Mouse (Mus musculus) adrenal gland, adult 8-10 months (tissue): ENCODE data around the gene Zfp787. TPM values are rescaled to one million over a fixed set of nuclear protein-coding genes. Genes with fewer than 3 reads are reported as not detected.
"Not testable (repeated sequence)": the region's sequence is repeated elsewhere in the genome, so short reads cannot be mapped to it uniquely, and the experiment has no call there.

Experiments used
- DNase-seq: peaks from one replicate; pipeline ENCODE4 v3.0.0; 2022
- total RNA-seq, 4 experiments: library from RNA; stranded (reverse); gene quantifications; 2 replicates each; pipeline ENCODE4 v1.2.4; 2022

Zfp787 gene
- 10 to 100 TPM; 42.8 to 60.3 (median 58.4) TPM for total RNA-seq

- DNase-seq, result peak; percentile 97
These were observed at the start of gene Zfp787 for GRCm38 (mm10) chr7:6155901-6156411. Gene Zfp787, minus strand, starts transcription at chr7:6155997.

DNA sequence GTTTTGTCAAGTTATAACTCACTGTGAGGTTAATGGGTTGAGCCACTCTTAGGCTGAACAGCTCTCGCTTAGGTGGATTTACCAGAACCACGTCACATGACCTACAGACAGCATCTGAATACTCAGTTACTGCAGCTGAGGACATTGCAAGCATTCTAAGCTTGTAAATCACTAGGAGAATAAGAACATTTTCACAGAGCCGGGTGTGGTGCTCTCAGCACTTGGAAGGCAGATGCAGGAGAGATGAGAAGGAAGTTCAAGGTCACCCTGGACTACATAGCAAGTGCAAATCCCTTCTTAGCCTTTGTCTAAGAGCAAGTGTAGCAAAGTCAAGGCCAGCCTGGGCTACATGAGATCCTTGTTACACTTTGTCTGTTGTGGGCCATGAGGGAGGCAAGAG is 48.4 kb upstream of the Zfp787 start:
- no peak for DNase-seq

- no peak for DNase-seq
These were observed 41.0 kb upstream of the Zfp787 start, which contains the start of gene Galp for GRCm38 (mm10) chr7:6196790-6197189. Gene Galp, plus strand, starts transcription at chr7:6197090.

DNA sequence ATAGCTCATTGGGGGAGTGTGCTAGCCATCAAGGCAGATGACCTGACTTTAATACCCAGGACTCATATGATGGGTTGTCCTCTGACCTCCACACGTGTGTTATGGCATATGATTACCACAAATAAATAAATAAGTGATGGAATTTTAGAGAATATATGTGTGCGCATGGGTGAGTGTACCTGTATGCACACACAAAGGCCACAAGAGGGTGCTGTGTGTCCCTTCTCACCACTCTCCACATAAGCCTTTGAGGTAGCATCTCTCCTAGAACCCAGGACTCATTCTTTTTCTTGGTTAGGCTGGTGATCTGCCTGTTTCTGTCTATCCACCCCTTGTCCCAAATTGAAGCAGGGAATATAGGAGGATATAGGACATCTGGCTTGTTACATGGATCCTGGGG is 40.0 kb upstream of the Zfp787 start:
- no peak for DNase-seq

- no peak for DNase-seq
These were observed 38.3 kb upstream of the Zfp787 start for GRCm38 (mm10) chr7:6194129-6194528.

GRCm38 (mm10) chr7:6191376-6191775 is 35.6 kb upstream of the Zfp787 start:
- peak; percentile 43 for DNase-seq

- DNase-seq, result no peak
These were observed 33.7 kb upstream of the Zfp787 start for GRCm38 (mm10) chr7:6189542-6189941.

- no peak for DNase-seq
These were observed 31.0 kb upstream of the Zfp787 start for GRCm38 (mm10) chr7:6186756-6187155.

DNA sequence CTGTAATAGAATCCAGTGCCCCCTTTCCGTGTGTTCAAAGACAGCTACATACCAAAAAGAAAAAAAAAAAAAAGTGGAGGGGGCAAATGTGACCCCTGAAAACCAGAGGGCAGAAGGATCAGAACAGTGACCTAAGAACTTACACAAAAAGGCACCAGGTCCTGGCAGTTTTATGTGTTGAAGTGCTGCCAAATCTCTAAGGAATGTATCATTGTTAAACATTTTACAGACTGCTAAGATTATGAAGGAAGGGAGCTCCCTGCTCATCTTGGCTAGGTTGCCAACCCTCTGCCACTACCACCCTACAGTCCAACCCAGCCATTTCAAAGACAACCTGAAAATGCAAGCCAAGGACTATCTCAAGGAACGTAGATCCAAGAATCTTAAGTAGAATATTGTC is 30.4 kb upstream of the Zfp787 start:
- no peak for DNase-seq

DNA sequence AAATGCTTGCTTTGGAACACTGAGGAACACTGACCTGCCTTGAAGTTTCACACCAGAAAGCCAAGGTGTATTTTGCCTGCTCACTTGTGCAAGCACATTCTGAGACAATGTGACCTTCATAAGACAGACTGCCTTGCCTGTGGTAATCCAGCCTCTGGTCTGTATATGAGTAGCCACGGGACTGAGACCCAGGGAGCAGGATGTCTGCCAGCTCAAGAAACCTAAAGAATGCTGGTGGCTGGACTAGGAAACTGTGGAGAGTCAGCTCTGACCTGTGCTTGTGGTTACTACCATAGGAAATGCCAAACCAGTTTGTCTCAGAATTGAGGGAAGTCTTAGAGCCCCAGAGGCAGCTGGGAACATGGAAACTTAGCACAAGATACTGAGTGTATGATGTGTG is 29.6 kb upstream of the Zfp787 start:
- DNase-seq, result no peak

GRCm38 (mm10) chr7:6184521-6184920 is 28.7 kb upstream of the Zfp787 start:
- no peak for DNase-seq

DNA sequence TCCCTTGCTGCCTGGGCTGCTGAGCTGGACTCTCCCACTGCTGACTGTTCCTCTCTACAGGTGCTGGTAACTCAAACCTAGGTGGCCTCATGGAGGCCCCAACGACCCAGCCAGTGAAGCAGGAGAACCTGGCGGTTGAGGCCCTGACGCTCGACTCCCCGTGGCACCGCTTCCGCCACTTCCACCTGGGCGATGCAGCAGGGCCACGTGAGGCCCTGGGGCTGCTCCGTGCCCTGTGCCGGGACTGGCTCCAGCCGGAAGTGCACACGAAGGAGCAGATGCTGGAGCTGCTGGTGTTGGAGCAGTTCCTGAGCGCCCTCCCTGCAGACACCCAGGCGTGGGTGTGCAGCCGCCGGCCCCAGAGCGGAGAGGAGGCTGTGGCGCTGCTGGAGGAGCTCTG is 28.0 kb upstream of the Zfp787 start:
- no peak for DNase-seq

DNA sequence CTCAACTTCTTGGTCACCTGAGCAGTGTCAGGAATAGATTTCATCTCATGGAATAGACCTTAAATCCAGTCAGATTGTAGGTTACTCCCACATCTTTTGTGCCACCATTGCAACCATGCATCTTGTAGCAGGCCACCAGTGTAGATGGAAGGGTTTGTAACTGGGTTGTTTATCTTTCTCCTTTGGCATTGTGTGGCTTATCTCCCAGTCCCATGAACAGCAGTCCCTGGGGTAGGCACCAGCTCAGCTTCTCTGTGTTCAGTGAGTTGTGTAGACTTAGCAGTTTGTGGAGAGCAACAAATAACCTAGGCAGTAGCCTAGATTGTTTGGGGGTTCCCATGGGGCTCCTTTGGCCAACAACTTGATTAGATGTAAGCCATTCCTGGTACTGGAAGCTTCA is 27.1 kb upstream of the Zfp787 start:
- no peak for DNase-seq

DNA sequence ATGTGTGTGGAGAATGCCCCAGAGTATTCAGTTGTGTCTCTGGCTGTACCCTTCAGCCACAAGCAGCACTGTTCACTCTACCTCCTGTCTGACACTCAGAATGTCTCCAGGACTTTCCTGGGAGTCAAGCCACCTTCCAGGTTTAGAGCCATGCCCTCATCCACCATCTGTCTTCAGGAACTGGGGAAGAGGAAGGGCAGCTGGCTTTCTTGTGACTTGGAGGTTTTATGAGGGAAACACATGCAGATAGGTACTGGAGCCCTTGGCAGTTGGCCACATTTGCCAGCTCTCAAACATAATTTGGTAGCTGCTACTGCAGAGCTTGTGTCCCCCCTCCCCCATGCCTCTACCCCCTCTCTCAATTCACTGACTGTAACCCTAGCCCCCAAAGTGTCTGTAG is 23.2 kb upstream of the Zfp787 start:
- no peak for DNase-seq

DNA sequence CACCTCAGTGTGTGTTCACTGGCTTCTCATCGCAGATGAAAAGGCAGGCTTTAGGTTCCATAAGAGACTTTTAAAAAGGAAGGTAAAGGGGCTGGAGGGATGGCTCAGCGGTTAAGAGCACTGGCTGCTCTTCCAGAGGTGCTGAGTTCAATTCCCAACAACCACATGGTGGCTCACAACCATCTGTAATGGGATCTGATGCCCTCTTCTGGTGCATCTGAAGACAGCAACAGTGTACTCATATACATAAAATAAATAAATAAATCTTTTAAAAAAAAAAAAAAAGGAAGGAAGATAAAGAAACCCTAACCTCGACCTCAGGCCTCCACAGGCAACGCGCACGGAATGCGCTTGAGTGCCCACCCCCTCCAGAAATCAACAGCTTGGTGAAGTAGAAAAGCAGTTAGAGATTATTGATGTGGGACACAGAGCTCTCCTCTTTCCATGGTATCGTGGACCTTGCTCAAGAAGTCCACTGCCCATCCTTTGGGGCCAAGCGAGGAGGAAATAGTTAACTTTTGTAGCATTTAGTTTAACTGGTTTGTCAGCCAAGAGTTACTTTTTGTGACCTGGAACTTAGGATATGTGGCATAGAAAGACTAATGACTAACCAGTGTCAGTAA is 18.7 kb upstream of the Zfp787 start:
- DNase-seq, result not testable (repeated sequence)

- DNase-seq, result no peak
These were observed 18.1 kb upstream of the Zfp787 start for GRCm38 (mm10) chr7:6173872-6174271.

DNA sequence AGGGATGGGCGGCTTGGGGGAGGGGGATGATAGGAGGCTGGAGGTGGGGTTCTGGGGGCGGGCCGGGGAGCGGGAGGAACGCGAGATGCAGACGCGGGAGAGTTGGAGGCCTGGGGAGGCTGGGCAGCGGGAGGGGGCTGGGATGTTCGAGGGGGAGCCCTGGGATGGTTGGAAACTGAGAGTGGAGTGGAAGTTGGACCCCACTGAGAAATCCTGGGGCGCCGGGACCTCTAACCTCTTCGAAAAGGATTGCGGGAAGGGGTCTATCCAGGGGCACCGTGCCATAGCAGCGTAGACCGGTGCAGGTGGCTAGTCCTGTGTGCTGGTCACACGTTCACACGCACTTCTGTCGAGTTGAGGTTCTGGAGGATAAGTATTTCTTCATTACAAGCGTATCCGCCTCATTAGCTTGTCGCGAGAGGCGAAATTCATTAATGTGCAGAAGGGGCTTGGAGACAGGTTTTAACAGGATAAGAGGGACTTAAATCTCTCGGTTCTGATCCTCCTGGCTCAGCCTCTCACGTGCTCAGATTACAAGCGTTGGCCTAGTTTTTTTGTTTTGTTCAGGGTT is 17.0 kb upstream of the Zfp787 start:
- DNase-seq, result peak; percentile 38

GRCm38 (mm10) chr7:6172006-6172649 is 16.3 kb upstream of the Zfp787 start, which contains the start of gene Zfp444:
Gene Zfp444, plus strand, starts transcription at chr7:6172226.
- DNase-seq, result peak; percentile 98

DNA sequence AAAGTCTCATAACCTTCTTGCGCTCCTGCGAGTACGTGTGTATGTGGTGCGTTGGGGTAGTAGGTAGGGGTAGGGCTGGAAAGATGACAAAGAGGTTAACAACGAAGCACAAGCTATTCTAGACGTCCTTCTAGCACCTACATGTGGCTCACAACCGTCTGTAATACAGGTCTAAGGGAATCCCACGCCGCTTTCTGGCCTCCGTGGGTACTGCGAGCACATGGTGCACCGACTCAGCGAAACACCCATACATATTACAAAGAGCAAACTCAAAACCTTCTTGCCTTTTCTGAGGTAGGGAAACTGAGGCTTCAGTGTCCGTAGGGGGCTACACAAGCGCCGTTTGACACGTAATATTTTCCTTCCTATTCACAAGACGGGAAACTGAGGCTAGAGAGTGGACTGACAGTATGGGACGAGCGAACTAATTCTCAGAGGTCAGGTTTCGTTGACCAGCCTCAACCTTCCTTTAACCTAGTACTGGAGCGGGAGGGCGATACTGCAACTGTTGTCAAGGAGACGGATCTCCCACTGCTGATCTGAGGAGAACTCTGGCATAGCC is 15.7 kb upstream of the Zfp787 start:
- peak; percentile 76 for DNase-seq

DNA sequence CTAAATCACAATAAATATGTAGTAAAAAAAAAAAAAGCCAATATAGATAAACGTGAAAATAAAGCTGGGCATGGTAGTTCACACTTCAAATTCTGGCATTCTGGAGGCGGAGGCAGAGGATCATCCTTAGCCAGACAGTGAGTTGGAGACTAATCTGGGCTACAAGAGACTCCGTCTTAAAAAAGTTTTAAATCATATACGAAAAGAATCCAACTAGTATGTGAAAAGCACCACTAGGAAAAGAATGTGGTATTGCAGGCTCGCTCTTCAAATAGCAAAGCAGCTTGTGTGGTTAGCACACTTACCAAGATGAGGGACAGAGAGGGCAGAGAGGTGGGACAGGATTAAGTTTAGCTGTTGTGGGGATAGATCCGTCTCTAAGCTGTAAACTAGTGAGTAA is 15.1 kb upstream of the Zfp787 start:
- no peak for DNase-seq

- DNase-seq, result no peak
These were observed 14.6 kb upstream of the Zfp787 start for GRCm38 (mm10) chr7:6170391-6170790.

DNA sequence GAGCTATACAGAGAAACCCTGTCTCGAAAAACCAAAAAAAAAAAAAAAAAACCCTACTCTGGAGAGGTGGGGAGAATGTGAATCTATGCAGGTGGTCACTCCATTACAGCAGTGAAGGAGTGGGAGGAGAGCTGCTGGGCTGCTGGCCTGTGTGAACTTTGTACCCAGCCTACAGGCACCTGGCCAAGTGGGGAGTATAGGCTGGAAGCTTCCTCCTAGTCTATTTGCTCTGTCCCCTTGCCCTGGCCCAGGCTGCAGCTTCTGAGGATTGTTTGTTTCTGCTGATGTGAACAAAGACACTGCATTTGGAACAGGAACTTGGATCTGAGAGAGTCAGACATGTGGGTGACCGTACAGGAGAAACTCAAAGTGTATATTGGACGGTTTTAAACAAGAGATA is 13.6 kb upstream of the Zfp787 start:
- no peak for DNase-seq

DNA sequence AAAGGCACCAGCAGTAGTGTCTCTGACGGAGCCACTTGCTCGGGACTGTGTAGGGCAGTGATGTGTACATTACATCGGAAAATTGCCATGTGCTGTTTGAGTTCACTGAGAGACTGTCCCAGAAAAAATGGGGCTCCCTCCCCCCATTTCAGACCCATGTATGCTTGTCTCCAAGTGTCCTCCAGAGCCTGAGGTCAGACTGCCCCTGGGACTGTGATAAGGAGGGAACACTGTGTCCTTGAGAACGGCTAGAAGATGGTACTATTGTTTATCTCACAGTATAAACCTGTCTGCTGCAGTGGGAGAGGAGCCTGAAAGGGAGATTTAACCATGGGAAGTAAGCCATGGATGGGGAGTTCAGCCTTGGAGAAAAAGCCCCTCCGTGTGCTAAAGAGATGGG is 8.9 kb upstream of the Zfp787 start:
- DNase-seq, result no peak

DNA sequence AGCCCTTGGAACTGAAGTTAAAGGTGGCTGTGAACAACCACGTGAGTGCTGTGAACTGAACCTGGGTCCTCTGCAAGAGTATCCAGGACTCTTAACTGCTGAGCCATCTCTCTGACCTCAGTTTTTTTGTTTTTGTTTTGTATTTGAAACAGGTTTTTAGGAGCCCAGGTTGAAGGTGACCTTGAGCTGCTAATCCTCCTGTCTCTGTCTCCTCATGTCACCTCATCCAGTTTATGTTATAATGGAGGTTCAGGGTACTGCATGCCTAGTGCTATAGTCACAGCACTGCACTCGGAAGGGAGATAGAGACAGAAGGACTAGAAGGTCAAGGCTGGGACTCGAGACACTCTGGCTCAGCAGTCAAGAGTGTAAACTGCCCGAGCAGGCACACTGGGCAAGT is 6.4 kb upstream of the Zfp787 start:
- no peak for DNase-seq
